Mouse (Mus musculus) lung, adult 2 months (tissue): ENCODE results near the gene Ptpn1.
A peak's percentile ranks its signal among the peaks of the same experiment; 100 is the strongest.

Source experiments
- CTCF ChIP-seq: fragments of 200-500 bp; IDR thresholded peaks from 2 replicates; pipeline ENCODE4 v1.5.1; 2011; ENCODE audit warnings: mild to moderate bottlenecking, low read length, control low read depth; ENCODE audit not compliant: insufficient read depth
- POLR2A ChIP-seq: fragments of 200-500 bp; IDR thresholded peaks from 2 replicates; pipeline ENCODE4 v1.6.1; 2011; ENCODE audit warnings: low read depth, mild to moderate bottlenecking, control low read depth, low read length, borderline replicate concordance; ENCODE audit errors: extremely low read depth

DNA sequence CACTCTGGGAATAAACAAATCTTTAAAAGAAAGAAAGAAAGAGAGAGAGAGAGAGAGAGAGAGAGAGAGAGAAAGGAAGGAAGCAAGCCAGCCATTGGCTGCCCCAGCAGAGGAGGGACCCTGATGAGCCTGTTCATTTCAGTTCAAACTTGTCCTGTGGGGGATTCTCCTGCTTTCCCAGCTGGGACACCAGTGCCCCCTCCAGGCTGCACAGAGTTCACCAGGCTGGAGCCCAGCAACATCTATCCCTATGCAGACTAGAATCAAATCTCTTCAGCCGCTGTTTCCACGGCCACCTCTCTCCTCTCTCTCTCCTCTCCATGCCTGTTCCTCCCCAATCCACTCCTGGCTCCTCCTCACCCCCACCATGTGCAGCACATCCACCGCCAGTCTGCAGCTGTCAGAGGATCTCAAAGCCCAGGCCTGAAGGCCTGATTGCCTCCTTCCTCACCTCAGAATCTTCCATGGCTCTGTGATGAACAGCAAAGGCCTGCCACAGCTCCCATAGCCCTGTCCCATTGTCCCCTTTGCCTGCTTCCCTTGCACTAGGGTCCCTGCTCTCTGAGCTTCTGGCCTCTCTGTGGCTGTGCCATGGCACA, 67.4 kb downstream of the Ptpn1 start:
- TF ChIP-seq POLR2A (no peak), CTCF (peak; percentile 36; the same call in 1 of the 2 replicates)
